Mouse (Mus musculus) C2C12 (cell line): ENCODE measurements around the gene Clasrp.

Source experiments
- CTCF ChIP-seq: IDR thresholded peaks from one replicate; pipeline ENCODE4 v1.5.1; 2011; ENCODE audit not compliant: control insufficient read depth, insufficient read depth, insufficient read length
- USF1 ChIP-seq: IDR thresholded peaks from one replicate; pipeline ENCODE4 v1.6.1; 2011; ENCODE audit warnings: low read depth, mild to moderate bottlenecking, control low read depth, moderate library complexity

DNA sequence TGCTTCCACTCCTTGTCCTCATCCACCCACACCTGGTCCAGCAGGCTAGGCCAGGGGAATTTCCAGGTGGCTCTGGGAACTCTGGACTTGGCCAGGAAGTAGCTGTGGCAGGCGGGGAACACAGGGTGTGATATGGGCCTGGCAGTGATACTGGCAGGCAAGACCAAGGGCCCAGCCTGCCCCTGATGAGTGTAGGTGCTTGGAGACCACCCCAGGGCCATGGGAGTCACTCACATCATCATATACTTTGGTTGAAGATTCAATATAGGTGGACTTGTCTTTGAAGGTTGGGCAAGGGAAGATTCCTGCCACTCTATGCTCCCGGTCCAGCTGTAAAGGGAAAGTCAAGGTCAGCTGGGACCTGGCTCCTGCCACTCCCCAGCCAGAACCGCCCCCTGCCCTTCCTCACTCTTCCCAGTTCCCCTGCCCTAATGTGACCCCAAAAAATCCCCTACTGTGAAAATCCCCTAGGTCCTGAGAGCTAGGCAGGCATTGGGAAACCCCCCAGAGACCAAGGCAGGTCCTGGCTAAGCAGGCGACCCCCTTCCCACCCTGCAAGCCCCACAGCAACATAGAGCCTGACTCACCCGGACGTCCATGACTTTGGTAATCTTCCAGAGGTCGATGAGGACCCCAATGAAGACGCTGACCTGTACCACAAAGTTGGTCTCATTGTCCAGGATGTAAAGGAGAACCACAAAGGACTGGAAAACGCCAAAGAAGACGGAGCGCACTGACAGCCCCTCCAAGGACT, 31.0 kb upstream of the Clasrp start:
- TF ChIP-seq CTCF: no peak
- no peak for TF ChIP-seq USF1
